Mouse (Mus musculus) heart, embryonic 11.5 days (tissue): Measurements from ENCODE around the gene Tmem97. TPM values are rescaled to one million over a fixed set of nuclear protein-coding genes. Genes with fewer than 3 reads are reported as not detected.

ENCODE experiments used
- ATAC-seq: fragments of 200-750 bp; cut with Nextera tagmentation; replicated peaks from 2 replicates; pipeline ENCODE4 v1.8.0; 2017; ENCODE audit warnings: moderate library complexity; ENCODE audit not compliant: insufficient number of reproducible peaks, low FRiP score, low TSS enrichment
- H3K27ac ChIP-seq: fragments of 300-500 bp; sonication (generic); 2 replicates; pipeline ENCODE4 v1.5.1; 2014; ENCODE audit warnings: mild to moderate bottlenecking, low read depth, low read length
- H3K27me3 ChIP-seq: fragments of 300-500 bp; sonication (generic); 2 replicates; pipeline ENCODE4 v1.6.1; 2014; ENCODE audit warnings: mild to moderate bottlenecking, low read length, mixed read lengths; ENCODE audit not compliant: control insufficient read depth, insufficient read depth
- H3K36me3 ChIP-seq: fragments of 300-500 bp; sonication (generic); 2 replicates; pipeline ENCODE4 v1.6.1; 2014; ENCODE audit warnings: mild to moderate bottlenecking, low read length, moderate library complexity, mixed read lengths; ENCODE audit not compliant: control insufficient read depth, insufficient read depth
- H3K4me1 ChIP-seq: fragments of 300-500 bp; sonication (generic); 2 replicates; pipeline ENCODE4 v1.6.1; 2014; ENCODE audit warnings: low read length; ENCODE audit not compliant: control insufficient read depth, insufficient read depth
- H3K4me2 ChIP-seq: fragments of 300-500 bp; sonication (generic); 2 replicates; pipeline ENCODE4 v1.6.1; 2014; ENCODE audit warnings: mild to moderate bottlenecking, moderate library complexity
- H3K4me3 ChIP-seq: fragments of 300-500 bp; sonication (generic); 2 replicates; pipeline ENCODE4 v1.5.1; 2014; ENCODE audit warnings: low read depth, low read length
- H3K9ac ChIP-seq: fragments of 300-500 bp; sonication (generic); 2 replicates; pipeline ENCODE4 v1.6.1; 2014; ENCODE audit warnings: mild to moderate bottlenecking, low read depth, low read length, moderate library complexity
- H3K9me3 ChIP-seq: fragments of 300-500 bp; sonication (generic); replicated peaks from 2 replicates; pipeline ENCODE4 v1.6.1; 2016; ENCODE audit warnings: low read length; ENCODE audit not compliant: control insufficient read depth
- WGBS: fragments of 180-500 bp; shearing (Covaris S2); extraction: QIAGEN DNeasy Blood & Tissue Kit; methylation state at CpG from one replicate; pipeline ENCODE4 v1.1.7; 2014; ENCODE audit not compliant: insufficient replicate concordance; 5-methylcytosine and 5-hydroxymethylcytosine counted together
- polyA plus RNA-seq: library from polyadenylated mRNA; unstranded; fragments of >200 nt; fragmentation: Nextera tagmentation; extraction: Ambion mirVana; gene quantifications from 2 replicates; pipeline ENCODE4 v1.2.1, GENCODE M21; 2014

Tmem97 gene
- polyA plus RNA-seq, 1 experiment from 2014 or later, result 88.3 TPM

DNA sequence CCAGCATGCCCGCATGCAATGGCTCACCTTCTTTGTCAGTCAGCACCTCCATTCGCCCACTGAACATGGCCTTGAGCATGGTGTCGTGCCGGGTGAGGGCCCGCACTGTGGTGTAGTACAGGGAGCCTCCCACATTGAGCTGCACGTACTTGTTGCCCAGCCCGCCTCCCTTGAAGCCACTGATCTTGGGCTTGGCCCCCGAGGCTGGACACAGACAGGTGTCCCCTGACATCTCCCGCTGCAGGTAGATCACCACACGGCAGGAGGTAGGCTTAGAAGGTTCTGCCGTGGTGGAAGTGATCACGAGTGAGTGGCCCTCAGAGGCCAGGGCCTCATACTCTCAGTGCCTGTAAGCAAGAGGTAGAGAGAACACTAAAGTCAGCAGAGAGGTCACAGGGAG is 20.6 kb downstream of the Tmem97 start:
- Histone ChIP-seq H3K4me2 (no peak overlapping the region), H3K27me3 (no peaks in the 10 kb centered on the region), H3K27ac (no peak overlapping the region; the same call in 1 of the 2 replicates), H3K9me3 (no peaks in the 10 kb centered on the region), H3K4me3 (no peak overlapping the region), H3K9ac (no peak overlapping the region), H3K4me1 (peaks cover 10% of the 10 kb centered on the region), H3K36me3 (peaks cover 15% of the 10 kb centered on the region)
- ATAC-seq, result no peak
- 88% methylated on average over 12 of the region's 12 CpGs for WGBS

DNA sequence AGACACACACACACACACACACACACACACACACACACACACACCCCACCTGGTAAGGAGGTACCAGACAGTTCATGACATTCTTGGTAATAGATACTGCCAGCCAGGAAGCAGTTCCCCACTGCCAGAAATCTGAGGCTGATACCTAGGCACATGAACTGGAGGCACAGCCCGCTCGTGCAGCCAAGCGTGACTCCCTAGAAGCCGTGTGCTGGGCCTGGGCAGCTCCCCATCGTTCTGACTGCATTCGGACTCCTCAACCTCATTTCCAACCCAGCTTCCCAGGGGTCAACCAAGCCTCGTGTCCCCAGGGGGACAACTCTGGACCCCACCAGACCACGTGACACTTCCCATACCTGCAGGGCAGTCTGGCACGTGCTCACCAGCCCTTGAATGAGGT is 21.9 kb downstream of the Tmem97 start:
- Histone ChIP-seq H3K27me3 (no peaks in the 10 kb centered on the region), H3K9ac (no peak overlapping the region), H3K4me3 (no peak overlapping the region), H3K4me1 (peaks cover 4% of the 10 kb centered on the region), H3K4me2 (no peak overlapping the region), H3K36me3 (peaks cover 26% of the 10 kb centered on the region), H3K9me3 (no peaks in the 10 kb centered on the region), H3K27ac (no peak overlapping the region)
- WGBS, result 84% methylated on average over 9 of the region's 9 CpGs
- ATAC-seq, result no peak

DNA sequence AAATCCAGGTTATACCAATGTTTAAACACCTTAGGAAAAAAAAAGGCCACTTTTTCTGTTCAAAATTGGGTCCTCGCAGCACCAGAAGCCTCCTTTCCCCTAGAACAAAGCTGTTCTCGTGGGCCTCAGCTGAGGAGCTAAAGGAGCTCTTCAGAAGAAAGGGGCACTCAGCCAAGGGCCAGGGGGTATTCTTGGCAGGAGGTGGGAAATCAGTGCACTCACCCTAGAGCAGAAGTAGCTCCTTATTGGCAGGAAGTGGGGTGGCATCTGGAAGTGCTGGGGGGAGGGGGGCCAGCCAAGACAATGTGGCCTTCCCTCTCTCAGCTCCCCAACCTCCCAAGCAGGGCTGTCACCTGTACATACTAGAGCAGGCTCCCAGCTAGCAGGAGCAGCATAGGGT is 25.7 kb downstream of the Tmem97 start:
- H3K27ac ChIP-seq, result no peak overlapping the region
- no peak overlapping the region for H3K9ac ChIP-seq
- no peaks in the 10 kb centered on the region for H3K27me3 ChIP-seq
- H3K4me1 ChIP-seq, result no peaks in the 10 kb centered on the region
- peaks cover 44% of the 10 kb centered on the region for H3K36me3 ChIP-seq
- H3K4me2 ChIP-seq, result no peak overlapping the region
- H3K4me3 ChIP-seq, result no peak overlapping the region
- 91% methylated on average over 2 of the region's 2 CpGs for WGBS
- ATAC-seq, result no peak
- no peaks in the 10 kb centered on the region for H3K9me3 ChIP-seq

DNA sequence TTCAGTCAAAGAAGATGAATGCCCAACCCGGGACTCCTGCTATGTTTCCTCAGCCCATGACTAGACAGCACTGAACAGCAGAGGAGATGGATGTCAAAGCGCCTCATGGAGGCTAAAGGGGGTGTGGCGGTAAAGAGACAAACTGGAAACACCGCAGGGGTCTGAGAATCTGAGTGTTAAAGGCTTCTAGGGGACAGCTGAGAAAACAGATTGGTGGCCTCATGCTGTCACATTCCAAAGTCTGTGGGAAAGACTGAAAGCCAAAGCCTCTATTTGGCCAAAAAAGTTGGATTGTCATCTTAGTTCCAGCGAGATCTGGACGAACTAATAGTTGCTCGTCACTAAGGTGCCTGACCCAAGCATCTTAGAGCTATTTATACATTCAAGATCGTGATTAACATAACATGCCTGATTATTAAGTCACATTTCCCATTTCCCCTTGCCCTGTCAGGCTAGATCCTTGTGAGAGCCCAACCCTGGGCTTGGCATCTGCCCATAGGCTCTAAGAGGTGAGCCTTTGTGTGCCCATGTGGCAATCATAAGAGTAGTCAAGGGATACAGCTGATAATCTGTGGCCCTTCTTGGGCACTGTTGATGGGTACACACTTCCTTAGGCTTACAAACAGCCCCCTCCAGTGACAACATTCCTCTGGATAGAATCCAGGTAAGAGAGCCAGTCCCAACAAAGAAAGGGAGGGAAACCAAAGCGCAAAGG is 27.2 kb downstream of the Tmem97 start:
- Histone ChIP-seq H3K27me3 (no peaks in the 10 kb centered on the region), H3K4me3 (no peak overlapping the region), H3K4me2 (no peak overlapping the region), H3K4me1 (no peaks in the 10 kb centered on the region), H3K36me3 (peaks cover 49% of the 10 kb centered on the region), H3K9me3 (no peaks in the 10 kb centered on the region), H3K27ac (no peak overlapping the region), H3K9ac (no peak overlapping the region)
- no peak for ATAC-seq
- WGBS, result 75% methylated on average over 9 of the region's 9 CpGs

- Histone ChIP-seq H3K9me3 (no peaks in the 10 kb centered on the region), H3K27ac (no peak overlapping the region), H3K36me3 (peaks cover 58% of the 10 kb centered on the region), H3K4me3 (no peak overlapping the region), H3K4me1 (no peaks in the 10 kb centered on the region), H3K4me2 (no peak overlapping the region), H3K27me3 (no peaks in the 10 kb centered on the region), H3K9ac (no peak overlapping the region)
- WGBS, result 87% methylated on average over 1 of the region's 1 CpGs
- ATAC-seq, result no peak
Observed at GRCm38 (mm10) chr11:78522481-78522997, 28.0 kb downstream of the Tmem97 start.

DNA sequence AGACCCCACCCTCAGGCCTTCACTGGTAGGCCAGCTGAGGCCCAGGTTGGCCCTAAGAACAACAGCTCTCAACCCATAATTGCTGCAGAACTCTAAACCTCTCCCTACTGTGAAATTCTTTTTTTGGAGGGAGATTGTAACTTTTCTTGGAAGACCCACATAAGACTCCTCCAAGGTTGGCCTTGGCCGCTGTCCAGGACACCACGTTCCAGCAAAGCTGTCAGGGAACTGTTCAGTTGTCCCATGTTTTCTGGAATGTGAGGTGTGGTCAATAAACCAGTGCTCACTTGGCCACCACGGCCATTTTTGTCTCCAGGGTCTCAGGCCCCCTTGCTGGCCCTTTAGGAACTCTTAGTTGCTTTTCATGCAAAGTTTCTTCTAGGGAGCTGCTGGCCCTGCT is 28.7 kb downstream of the Tmem97 start:
- no peak overlapping the region for H3K4me2 ChIP-seq
- H3K27me3 ChIP-seq, result no peaks in the 10 kb centered on the region
- H3K27ac ChIP-seq, result no peak overlapping the region
- ATAC-seq, result no peak
- H3K9me3 ChIP-seq, result no peaks in the 10 kb centered on the region
- peaks cover 60% of the 10 kb centered on the region for H3K36me3 ChIP-seq
- H3K4me3 ChIP-seq, result no peak overlapping the region
- WGBS, result 87% methylated on average over 3 of the region's 3 CpGs
- no peak overlapping the region for H3K9ac ChIP-seq
- no peaks in the 10 kb centered on the region for H3K4me1 ChIP-seq

- Histone ChIP-seq H3K9ac (no peak overlapping the region), H3K27me3 (no peaks in the 10 kb centered on the region), H3K4me1 (no peaks in the 10 kb centered on the region), H3K27ac (no peak overlapping the region), H3K36me3 (peaks cover 56% of the 10 kb centered on the region), H3K4me3 (no peak overlapping the region), H3K9me3 (no peaks in the 10 kb centered on the region), H3K4me2 (no peak overlapping the region)
- no peak for ATAC-seq
- 85% methylated on average over 10 of the region's 10 CpGs for WGBS
Observed at GRCm38 (mm10) chr11:78518931-78519330, 31.6 kb downstream of the Tmem97 start.

DNA sequence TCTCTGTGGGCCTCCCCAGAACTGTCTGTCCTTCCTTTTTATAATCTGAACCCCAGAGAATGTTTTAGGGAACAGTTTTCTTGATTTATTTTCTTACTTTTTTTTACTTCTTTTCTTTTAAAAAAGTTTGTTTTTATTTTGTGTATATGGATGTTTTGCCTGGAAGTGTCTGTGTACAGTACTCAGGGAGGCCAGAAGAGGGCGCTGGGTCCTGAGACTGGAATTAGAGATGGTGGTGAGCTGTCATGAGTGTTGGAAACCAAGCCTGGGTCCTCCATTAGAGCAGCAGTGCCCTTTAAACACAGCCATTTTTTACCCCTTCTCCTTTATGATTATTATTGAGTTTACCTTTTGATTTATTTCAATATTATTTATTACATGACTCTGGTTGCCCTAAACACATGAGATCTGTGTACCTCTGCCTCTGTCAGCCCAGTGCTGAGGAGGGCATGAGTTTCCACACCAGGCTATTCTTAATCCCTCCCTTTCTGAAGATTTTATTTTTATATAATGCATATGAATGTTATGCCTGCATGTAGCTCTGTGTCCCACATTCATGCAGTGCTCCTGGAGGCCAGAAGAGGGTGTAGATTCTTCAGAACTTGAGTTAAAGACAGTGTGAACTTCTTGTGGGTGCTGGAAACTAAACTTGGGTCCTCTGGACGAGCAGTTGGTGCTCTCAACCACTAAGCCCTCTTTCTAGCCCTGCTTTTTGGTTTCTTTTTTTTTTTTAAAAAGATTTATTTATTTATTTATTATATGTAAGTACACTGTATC is 34.8 kb downstream of the Tmem97 start:
- no peak overlapping the region for H3K27ac ChIP-seq
- 65% methylated on average over 2 of the region's 2 CpGs for WGBS
- H3K27me3 ChIP-seq, result no peaks in the 10 kb centered on the region
- no peaks in the 10 kb centered on the region for H3K9me3 ChIP-seq
- no peak for ATAC-seq
- no peak overlapping the region for H3K4me2 ChIP-seq
- no peak overlapping the region for H3K4me3 ChIP-seq
- H3K4me1 ChIP-seq, result peaks cover 14% of the 10 kb centered on the region
- no peak overlapping the region for H3K9ac ChIP-seq
- peaks cover 39% of the 10 kb centered on the region for H3K36me3 ChIP-seq
